Mouse (Mus musculus) stomach, postnatal 0 days (tissue): ENCODE measurements at regions not wholly inside any gene's neighbourhood (a gene's known extent, or its start where the extent isn't known, plus 50 kb on each side); places are given as distances from the start of the nearest gene placed in this dataset.

Experiments used
- ATAC-seq: fragments of 200-750 bp; cut with Nextera tagmentation; 2 replicates; pipeline ENCODE4 v1.8.0; 2017; ENCODE audit not compliant: low FRiP score, low TSS enrichment
- DNase-seq: peaks from one replicate; pipeline ENCODE4 v3.0.0-alpha.2; 2016; ENCODE audit warnings: low spot score
- H3K27ac ChIP-seq: fragments of 300-500 bp; sonication (generic); replicated peaks from 2 replicates; pipeline ENCODE4 v1.5.1; 2014; ENCODE audit warnings: mild to moderate bottlenecking, control low read depth
- H3K27me3 ChIP-seq: fragments of 300-500 bp; sonication (generic); 2 replicates; pipeline ENCODE4 v1.6.1; 2014; ENCODE audit warnings: low read length; ENCODE audit not compliant: control insufficient read depth, insufficient read depth
- H3K36me3 ChIP-seq: fragments of 300-500 bp; sonication (generic); 2 replicates; pipeline ENCODE4 v1.6.1; 2014; ENCODE audit warnings: low read length, mixed read lengths; ENCODE audit not compliant: control insufficient read depth, insufficient read depth
- H3K4me1 ChIP-seq: fragments of 300-500 bp; sonication (generic); replicated peaks from 2 replicates; pipeline ENCODE4 v1.6.1; 2014; ENCODE audit warnings: antibody characterized with exemption; ENCODE audit not compliant: control insufficient read depth, insufficient read depth
- H3K4me2 ChIP-seq: fragments of 300-500 bp; sonication (generic); replicated peaks from 2 replicates; pipeline ENCODE4 v1.6.1; 2014; ENCODE audit warnings: low read depth, mild to moderate bottlenecking, control low read depth, moderate library complexity
- H3K4me3 ChIP-seq: fragments of 300-500 bp; sonication (generic); 2 replicates; pipeline ENCODE4 v1.5.1; 2014; ENCODE audit warnings: low read depth, low read length, control low read depth
- H3K9ac ChIP-seq: fragments of 300-500 bp; sonication (generic); 2 replicates; pipeline ENCODE4 v1.6.1; 2014; ENCODE audit warnings: mild to moderate bottlenecking, low read length, control low read depth, mixed read lengths
- H3K9me3 ChIP-seq: fragments of 300-500 bp; sonication (generic); 2 replicates; pipeline ENCODE4 v1.6.1; 2016; ENCODE audit warnings: low read length; ENCODE audit not compliant: control insufficient read depth
- CTCF ChIP-seq: IDR thresholded peaks from 2 replicates; pipeline ENCODE4 v1.5.1; 2016; ENCODE audit warnings: antibody characterized with exemption, low read depth, mild to moderate bottlenecking, moderate library complexity
- EP300 ChIP-seq: optimal IDR thresholded peaks from 2 replicates; pipeline ENCODE3; 2016; ENCODE audit warnings: antibody characterized with exemption
- WGBS: fragments of 180-500 bp; shearing (Covaris S2); extraction: QIAGEN DNeasy Blood & Tissue Kit; methylation state at CpG from one replicate; pipeline ENCODE4 v1.1.7; 2014; 5-methylcytosine and 5-hydroxymethylcytosine counted together

GRCm38 (mm10) chr12:36792205-36792604 lies 316.1 kb upstream of the Meox2 start:
- no peaks in the 10 kb centered on the region for H3K36me3 ChIP-seq
- H3K27me3 ChIP-seq = no peaks in the 10 kb centered on the region
- no peaks in the 10 kb centered on the region for H3K4me1 ChIP-seq
- H3K27ac ChIP-seq = no peak overlapping the region
- no peak overlapping the region for H3K4me2 ChIP-seq
- no peak overlapping the region for H3K4me3 ChIP-seq
- H3K9ac ChIP-seq = no peak overlapping the region
- H3K9me3 ChIP-seq = no peaks in the 10 kb centered on the region
- ATAC-seq = no peak
- no peak for DNase-seq
- 72% methylated on average over 3 of the region's 3 CpGs for WGBS
- TF ChIP-seq EP300 (no peak), CTCF (no peak)

- Histone ChIP-seq H3K4me2 (no peak overlapping the region), H3K9me3 (no peaks in the 10 kb centered on the region), H3K4me3 (no peak overlapping the region), H3K9ac (no peak overlapping the region), H3K27me3 (no peaks in the 10 kb centered on the region), H3K27ac (no peak overlapping the region), H3K4me1 (no peaks in the 10 kb centered on the region), H3K36me3 (no peaks in the 10 kb centered on the region)
- ATAC-seq = no peak
- WGBS = 48% methylated on average over 2 of the region's 2 CpGs
- TF ChIP-seq CTCF (no peak), EP300 (no peak)
- DNase-seq = no peak
Measured at GRCm38 (mm10) chr12:36793799-36794198, 314.5 kb upstream of the Meox2 start.

GRCm38 (mm10) chr12:36796201-36796600 lies 312.1 kb upstream of the Meox2 start:
- TF ChIP-seq EP300 (no peak), CTCF (no peak)
- no peak overlapping the region for H3K4me3 ChIP-seq
- H3K27ac ChIP-seq = no peak overlapping the region
- no peak overlapping the region for H3K4me2 ChIP-seq
- DNase-seq (no peak), ATAC-seq (no peak)
- H3K9me3 ChIP-seq = no peaks in the 10 kb centered on the region
- H3K27me3 ChIP-seq = no peaks in the 10 kb centered on the region
- H3K4me1 ChIP-seq = no peaks in the 10 kb centered on the region
- H3K36me3 ChIP-seq = no peaks in the 10 kb centered on the region
- no peak overlapping the region for H3K9ac ChIP-seq
- 77% methylated on average over 4 of the region's 4 CpGs for WGBS

GRCm38 (mm10) chr12:36817938-36818337 lies 290.4 kb upstream of the Meox2 start:
- no peak overlapping the region for H3K9ac ChIP-seq
- no peaks in the 10 kb centered on the region for H3K36me3 ChIP-seq
- H3K4me3 ChIP-seq = no peak overlapping the region
- no peak overlapping the region for H3K4me2 ChIP-seq
- no peaks in the 10 kb centered on the region for H3K27me3 ChIP-seq
- no peak overlapping the region for H3K27ac ChIP-seq
- ATAC-seq (no peak), DNase-seq (no peak)
- WGBS = 84% methylated on average over 2 of the region's 2 CpGs
- no peaks in the 10 kb centered on the region for H3K4me1 ChIP-seq
- no peak for TF ChIP-seq EP300
- no peak for TF ChIP-seq CTCF
- H3K9me3 ChIP-seq = no peaks in the 10 kb centered on the region

- Histone ChIP-seq H3K4me2 (no peak overlapping the region), H3K4me1 (no peaks in the 10 kb centered on the region), H3K27ac (no peak overlapping the region), H3K27me3 (no peaks in the 10 kb centered on the region), H3K4me3 (no peak overlapping the region), H3K36me3 (no peaks in the 10 kb centered on the region), H3K9ac (no peak overlapping the region), H3K9me3 (no peaks in the 10 kb centered on the region)
- ATAC-seq = no peak
- DNase-seq = no peak
- WGBS = 76% methylated on average over 3 of the region's 3 CpGs
- no peak for TF ChIP-seq EP300
- no peak for TF ChIP-seq CTCF
Measured at GRCm38 (mm10) chr12:36818852-36819251, 289.5 kb upstream of the Meox2 start.

- Histone ChIP-seq H3K27me3 (no peaks in the 10 kb centered on the region), H3K36me3 (no peaks in the 10 kb centered on the region), H3K4me1 (no peaks in the 10 kb centered on the region), H3K9ac (no peak overlapping the region), H3K4me3 (no peak overlapping the region), H3K9me3 (no peaks in the 10 kb centered on the region), H3K4me2 (no peak overlapping the region), H3K27ac (no peak overlapping the region)
- DNase-seq (no peak), ATAC-seq (no peak)
- WGBS = 55% methylated on average over 6 of the region's 6 CpGs
- TF ChIP-seq EP300 (no peak), CTCF (no peak)
Measured at GRCm38 (mm10) chr12:36826766-36827165, 281.6 kb upstream of the Meox2 start.
